Mouse (Mus musculus): ENCODE data around the gene Evc2.

The Evc2 gene

DNA sequence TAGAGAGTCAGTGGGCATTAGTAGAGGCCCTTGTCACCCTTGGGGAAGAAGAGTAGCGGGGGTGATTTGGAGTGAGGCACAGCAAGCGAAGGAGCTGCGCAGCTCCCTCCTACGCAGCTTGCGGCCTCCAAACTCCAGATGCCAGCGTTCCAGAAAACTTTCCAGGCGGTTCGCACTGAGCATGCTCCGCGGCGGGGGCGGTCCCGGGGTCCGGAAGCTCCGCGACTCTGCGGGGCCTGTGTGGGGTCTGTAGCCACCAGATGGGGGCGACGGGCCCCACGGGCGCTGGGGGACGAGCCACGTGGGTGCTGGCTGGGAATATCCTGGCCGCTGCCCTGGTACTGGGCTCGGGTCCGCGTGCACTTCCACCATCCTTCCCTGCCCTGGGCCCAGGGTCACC is at the start of gene Evc2:
Gene Evc2 (plus strand): TSS at position 212 of the 400 bp plus-strand sequence.
- peak; percentile 7 for DNase-seq (ENCODE audit: low spot score)

DNA sequence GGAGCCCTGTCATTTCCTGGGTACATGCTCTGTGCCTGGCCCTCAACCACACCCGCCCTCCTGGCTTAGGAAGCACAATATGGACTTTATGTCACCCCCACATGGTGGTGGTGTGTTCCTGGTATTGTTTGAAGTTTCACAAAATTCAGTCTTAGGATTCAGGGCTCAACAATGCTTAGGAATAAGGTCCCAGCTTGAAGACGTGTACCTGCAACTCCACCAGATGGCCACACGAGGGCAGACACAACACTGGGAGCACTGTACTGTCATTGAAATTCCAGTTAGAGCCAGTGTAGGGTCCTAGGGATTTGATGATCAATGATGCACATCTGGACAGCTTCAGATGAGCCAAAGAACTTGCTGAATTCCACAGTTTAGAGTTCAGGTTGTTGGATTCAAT is 49.1 kb upstream of the Evc2 start:
- peak; percentile 68 for DNase-seq (ENCODE audit: low spot score)

DNA sequence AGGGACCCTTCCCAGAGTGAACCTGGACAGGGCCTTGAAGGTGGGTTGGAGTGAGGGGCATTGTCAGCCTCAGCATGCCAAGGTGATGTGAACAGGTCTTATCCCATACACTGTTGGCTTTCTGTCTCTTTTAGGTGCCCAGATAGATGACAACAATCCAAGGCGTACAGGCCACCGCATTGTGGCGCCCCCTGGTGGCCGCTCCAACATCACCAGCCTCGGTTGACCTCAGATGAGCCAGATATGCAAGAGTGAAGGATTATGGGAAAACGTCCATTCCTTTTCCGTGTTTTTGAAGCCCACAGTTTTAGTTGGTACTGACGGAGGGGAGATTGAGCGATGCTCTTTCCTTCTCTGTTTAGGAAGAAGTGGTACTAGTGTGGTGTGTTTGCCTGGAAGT is 47.3 kb upstream of the Evc2 start:
- DNase-seq (ENCODE audit: low spot score), result no peak

DNA sequence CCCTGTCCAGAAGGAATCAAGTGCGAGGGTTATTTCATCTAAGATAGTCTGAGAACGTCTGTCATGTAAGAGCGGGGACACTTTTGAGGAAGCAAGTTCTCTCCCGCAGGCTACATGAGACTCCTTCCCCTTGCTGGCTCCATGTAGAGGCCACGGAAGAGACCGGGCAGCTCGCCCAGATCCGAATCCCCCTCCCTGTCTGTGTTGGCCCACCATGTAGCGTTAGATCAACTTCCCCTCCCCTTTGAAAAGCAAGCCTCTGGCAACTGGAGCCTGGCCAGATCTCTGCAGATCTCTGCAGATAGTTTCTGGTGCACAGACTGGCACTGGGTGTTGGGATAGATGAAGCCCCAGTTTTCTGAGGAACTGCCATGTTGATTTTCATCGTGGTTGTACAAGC is 41.6 kb upstream of the Evc2 start:
- peak; percentile 38 for DNase-seq (ENCODE audit: low spot score)

DNA sequence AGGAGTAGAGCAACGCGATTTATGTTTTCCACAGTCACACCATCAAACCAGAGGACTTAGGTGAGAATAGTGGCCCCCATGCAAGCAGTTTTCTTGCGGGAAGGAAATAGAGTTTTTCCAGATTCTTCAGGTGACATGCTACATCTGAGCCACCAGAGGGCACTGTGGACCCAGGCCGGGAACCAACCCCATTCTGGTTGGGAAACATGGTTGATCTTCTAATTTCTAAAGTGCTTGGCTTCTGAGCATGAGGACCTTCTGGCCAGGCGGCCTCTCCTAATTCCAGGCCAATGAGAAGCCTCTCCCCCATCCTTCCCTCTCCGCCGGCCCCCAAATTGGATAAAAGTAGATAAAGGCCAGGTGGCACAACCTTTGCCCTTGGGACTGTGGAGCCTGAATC is 39.9 kb upstream of the Evc2 start:
- DNase-seq (ENCODE audit: low spot score), result peak; percentile 48

DNA sequence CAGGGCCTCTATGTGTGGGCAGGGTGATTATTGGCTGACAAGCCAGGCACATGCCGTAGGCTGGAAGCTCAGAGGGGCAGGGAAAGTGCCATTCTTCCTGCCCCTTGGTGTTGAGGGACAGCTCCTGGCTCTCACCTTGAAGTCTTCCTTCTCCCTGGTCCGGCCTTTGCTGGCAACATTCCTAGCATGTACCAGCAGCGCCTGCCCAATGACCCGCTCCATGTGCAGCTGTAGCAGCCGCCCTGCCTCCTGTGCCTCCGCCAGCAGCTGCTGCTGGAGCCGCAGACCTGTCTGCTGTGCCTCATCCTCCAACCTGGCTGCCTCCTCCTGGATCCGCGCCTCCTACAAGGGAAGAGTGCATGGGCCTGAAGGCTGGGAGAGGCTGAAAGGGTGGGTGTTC is 28.3 kb upstream of the Evc2 start:
- peak; percentile 17 for DNase-seq (ENCODE audit: low spot score)

DNA sequence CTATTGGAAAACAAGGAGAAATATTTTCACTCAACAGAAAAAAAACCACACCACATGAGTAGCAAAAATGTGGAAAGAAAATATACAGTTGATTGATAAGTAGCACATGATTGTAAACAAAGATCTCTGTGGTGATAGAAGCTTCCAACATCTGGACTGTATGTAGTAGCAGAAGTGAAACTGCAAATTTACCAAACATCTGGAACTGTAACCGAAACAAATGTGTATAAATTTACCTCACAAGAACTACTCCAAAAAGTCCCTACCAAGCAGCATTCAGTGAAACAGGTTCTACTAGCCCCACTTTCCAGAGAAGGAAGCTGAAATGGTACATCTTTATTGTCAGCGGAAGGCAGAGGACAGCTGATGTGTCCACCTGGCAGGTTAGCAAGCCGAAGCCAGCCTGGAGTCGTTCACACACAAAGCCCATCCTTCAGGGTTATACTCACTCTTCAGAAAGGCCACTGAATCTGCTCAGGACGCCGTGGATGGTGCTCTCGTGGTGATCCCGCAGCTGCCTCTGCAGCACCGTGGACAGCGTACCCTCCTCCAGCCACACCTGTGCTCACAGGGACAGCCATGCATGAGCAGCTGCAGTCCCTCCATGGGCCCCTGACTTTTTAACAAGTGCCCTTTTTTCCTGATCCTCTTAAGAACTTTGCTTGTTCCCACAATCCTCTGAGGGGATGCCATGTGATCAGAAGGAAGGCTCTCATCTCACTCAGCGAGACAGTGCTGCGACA is 25.1 kb upstream of the Evc2 start:
- DNase-seq (ENCODE audit: low spot score), result no peak

DNA sequence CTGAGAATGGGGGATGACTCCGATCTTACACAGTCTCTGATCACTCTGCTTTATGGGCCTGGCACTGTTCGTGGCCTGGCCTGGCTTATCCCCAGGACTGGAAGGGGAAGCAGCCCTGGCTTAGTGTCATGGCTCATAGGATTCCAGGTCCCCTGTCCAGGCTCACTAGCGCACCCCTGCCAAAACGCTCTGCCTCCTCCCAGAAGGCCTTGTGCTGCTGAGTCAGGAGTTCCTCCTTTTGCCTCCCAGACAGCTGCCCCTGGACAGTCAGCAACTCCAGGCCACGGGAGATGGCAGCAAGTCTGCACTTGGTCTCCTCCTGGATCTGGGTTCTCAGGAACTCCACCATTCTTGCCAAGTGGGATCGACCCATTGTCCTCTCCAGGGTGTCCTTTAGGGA is 19.6 kb upstream of the Evc2 start:
- no peak for DNase-seq (ENCODE audit: low spot score)

DNA sequence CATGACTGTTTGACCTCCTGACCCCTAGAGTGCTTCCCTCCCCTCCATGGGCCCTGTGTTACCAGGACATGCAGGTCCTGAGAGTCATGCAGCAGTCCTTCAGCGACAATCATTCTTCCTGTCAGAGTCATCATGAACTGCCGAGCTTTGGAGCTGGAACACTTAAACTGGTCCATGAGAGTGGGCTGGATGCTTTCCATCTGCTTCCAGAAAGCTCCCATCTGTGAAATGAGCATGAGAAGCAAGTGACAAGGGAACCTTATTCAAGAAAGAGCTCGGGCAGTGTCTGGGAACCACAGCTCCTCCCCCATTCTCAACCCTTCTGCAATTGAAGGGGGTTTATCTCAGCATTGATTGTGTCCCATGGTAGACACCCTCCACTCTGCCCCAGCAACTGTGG is 18.1 kb upstream of the Evc2 start:
- no peak for DNase-seq (ENCODE audit: low spot score)

DNA sequence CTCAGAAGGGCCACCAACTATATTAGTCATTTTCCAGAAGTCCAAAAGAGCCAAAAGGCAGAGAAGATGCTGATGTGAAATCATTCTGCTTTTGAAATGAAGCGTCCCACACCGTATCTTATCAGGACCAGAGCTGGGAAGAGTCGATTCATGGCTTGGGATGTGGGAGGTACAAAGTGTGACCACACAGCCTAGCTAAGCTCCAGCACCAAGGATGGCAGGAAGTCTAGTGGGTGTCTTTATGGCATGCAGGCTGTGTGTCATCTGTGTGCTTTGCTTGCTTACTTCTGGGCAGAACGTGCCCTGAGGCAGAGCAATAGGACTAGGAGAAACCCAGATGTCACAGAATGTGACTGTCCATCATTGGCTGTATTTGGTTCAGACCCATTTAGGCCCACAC is 17.5 kb upstream of the Evc2 start:
- no peak for DNase-seq (ENCODE audit: low spot score)

DNA sequence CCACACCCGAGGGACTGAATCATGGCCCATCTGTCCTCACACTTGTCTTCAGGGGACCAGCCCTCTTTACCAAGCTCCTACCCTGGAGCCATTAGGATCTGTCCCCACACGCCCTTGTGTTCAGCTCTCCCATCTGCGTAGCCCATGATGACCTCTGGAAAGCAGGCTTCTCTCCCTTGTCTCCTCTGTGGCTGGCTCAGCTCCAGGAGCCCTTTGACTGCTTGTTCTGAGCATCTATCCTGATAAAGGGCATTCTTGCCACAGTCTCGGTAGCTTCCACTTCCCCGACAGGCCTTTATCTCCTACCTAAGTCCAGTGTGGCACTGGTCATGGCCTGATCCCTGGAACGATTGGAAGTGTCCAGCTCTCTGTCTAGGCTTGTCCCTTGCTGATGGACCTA is 11.6 kb upstream of the Evc2 start:
- no peak for DNase-seq (ENCODE audit: low spot score)

DNA sequence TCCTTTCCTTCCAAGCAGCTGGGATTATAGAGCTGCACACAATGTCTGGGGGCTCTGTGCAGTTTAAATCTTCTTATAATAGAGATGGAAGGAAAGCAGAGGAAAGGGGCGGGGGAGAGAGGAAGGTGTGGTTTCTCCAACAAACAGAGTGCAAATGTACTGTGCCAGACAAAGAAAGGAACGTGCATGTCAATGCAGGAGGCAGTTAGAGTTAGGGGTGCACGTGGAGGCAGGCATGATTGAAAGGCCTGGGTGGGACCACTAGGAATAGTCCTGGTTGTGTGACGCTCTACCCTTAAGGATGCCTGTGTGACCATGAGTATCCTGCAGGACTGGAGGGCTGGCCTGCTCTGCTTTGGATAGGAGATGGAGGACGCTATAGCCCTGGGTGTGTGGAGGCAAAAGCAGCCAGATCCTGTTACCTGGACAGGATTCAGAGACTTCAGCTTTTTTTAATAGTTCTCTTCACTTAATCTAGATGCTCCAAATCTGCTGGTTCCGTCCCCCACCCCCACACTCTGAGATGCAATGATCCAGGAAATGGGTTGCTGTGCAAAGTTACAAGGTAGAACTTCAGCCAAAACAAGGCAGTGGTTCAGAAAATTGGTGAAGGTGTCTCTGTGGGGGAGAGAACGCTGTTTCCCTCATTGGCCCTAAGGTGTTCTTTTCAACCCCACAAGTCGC is 7.7 kb upstream of the Evc2 start:
- no peak for DNase-seq (ENCODE audit: low spot score)

DNA sequence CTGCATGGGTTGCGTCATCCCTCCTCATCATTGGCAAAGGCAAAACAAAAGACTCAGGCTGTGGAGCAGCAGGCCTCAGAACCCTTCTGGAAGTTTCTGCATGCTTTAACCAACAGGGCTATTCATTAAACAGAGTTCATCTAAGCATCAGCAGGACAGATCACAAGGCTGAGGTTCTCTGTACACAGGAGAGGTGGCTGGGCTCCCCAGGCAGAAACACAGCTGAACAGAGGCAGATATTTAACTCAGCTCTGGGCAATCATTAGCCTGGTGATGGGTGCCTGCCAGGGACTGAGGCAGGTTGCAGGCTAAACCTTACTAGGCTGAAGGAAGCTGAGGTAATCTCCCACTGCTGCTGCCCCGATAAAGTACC is 7.2 kb upstream of the Evc2 start:
- DNase-seq (ENCODE audit: low spot score), result no peak

DNA sequence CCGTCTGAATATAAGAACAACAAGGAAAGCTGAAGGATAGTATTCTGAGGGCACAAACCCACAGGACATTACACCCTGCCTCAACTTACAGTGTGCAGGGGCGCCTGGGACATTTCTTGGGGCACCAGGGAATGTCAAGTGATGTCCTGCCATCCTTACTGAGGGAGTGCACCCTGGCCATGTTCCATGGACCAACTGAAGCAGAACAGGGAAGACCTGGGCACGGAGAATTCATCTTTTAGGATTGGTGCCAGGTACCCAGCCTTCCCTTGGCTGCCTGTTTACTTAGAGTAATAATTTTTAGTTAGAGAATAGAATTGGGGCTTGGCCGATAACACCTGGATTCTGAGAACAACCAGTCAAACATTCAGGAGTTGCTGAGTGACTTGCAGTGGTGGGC is 6.2 kb upstream of the Evc2 start:
- DNase-seq (ENCODE audit: low spot score), result no peak

DNA sequence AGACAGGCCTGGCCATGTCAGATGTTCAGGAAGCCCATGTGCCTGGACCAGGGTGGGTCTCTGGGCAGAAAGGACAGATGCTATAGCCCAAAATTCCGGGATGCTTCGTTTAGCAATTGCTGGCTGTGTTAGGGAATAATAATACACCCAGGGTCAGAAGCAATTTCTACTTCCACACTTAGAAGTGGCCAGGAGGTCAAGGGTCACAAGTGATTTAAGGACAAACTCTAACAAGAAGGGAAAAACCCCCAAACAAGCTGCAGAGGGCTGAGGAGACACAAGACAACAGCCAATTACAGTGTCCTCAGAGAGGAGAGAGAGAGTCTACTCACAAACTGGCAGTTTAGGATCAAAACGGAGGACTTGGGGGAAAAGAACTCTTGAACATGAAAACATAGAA is 3.2 kb upstream of the Evc2 start:
- DNase-seq (ENCODE audit: low spot score), result no peak

DNA sequence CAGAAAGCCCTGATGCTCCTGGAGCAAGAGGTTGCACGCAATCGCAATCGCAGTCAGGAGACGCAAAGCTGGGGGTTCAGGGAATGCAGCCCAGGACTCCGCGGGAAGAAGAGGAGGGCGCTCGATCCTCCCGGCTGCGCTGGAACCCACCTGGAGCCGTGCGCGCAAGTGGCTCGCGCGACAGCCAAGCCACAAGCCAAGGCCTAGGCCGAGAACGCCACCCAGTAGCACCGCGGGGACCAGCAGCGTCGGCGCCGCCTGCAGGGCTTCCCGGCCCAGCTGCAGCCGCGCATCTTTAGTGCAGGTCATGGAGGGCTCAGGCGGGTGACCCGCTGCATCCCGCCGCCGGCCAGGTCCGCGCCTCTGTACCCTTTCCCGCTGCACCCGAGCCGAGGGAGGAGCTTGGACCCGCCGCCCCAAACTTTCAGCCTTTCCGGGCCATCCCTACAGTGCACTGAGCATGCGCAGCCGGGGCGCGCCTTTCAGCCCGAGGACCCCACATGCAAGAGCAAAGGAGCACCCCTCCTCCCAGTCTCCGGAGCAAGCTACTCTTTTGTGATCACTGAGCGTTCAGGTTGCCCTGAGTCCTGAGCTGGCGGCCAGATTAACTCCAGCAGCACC is 1.7 kb upstream of the Evc2 start, which contains the start of gene Evc:
Gene Evc (minus strand): TSS at position 410 of the 621 bp plus-strand sequence.
- DNase-seq (ENCODE audit: low spot score), result no peak

DNA sequence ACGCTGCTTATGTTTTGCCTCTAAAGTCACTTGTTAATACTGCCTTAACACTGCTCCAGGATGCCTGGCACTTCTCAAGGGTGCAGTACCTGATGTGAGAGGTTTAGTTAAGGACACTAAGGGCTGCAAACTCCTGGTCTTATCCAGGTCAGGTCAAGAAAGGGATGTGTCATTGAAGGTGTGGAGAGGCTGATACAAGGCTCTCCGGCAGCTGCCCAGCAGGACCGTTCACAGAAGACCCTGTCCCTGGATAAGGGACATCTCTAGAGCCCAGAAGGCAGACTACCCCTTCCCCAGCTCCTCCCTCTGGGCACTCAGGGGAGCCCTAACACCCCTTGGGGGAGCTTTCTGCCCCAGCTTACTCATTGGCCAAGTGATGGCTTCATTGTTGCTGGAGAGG is 603 bp upstream of the Evc2 start:
- DNase-seq (ENCODE audit: low spot score), result no peak

DNA sequence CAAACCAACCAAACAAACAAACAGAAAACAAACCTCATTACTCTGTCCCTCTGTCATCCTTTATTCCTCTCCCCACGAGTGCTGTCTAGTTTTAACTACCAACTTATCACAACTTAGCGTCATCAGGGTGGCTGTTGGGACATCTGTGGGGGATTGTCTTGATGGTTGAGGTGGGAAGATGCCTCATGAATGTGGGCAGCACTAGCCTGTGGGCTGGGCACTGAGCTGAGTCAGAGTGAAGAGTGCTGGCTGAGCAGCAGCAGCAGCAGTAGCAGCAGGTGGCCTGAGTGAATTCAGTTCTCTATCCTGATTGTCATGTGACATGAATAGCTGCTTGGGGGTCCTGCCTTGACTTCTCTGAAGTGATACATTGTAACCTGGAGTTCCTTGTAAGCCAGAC is 5.7 kb downstream of the Evc2 start:
- DNase-seq (ENCODE audit: low spot score), result no peak

DNA sequence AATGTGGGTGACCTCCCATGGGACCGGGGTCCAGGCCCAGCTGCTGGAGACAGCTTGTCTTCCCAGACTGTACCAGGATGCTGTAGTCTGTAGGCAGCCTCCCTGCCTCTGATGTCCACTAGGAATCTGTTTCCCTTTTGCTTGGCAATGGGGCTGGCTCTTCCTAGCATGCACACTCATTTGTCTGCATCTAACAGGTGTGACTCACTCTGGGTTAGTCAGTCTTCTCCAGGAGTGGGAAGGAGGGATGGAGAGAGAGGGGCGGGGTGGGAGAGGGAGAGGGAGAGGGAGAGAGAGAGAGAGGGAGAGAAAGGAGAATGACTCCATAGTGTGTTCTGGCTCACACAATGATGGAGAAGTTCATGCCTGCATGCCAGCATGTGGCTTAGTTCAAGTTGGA is 13.5 kb downstream of the Evc2 start:
- no peak for DNase-seq (ENCODE audit: low spot score)

DNA sequence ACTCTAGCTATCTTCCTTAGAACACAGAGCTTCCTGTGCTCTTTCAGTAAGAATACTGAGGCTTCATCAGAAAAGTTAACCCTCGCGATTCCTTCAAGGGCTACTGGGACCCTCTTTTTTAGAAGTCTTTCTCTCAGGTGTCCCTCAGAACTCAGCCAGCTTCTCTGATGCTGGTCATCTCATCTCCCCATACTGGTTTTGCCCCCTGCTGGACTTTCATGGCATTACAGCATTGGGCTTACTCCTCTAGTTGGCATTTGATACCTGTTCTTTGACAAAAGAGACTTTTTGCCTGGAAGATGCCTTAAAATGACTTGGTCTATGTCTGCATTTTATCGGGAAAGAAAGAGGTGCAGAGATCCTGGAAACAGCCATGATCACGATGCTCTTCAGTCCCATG is 16.1 kb downstream of the Evc2 start:
- peak; percentile 22 for DNase-seq (ENCODE audit: low spot score)

DNA sequence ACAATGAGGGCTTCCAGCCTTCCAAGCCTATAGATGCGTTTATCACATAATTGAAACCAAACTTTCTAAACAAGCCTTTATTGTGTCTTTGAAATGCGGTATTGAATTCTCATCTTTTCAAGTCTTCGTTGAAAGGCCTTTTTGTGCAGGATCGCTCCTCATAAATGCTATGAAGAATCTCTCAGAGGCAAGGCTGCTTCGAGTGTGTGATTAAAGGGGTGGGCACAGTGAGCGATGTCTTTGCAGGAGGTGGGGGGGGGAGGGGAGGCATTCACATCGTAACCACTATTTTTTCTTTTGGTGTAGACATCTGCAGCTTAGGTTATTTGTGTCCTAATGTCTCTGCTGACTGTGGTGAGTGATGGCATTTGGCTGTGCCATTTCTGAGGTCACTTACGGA is 17.7 kb downstream of the Evc2 start:
- no peak for DNase-seq (ENCODE audit: low spot score)

DNA sequence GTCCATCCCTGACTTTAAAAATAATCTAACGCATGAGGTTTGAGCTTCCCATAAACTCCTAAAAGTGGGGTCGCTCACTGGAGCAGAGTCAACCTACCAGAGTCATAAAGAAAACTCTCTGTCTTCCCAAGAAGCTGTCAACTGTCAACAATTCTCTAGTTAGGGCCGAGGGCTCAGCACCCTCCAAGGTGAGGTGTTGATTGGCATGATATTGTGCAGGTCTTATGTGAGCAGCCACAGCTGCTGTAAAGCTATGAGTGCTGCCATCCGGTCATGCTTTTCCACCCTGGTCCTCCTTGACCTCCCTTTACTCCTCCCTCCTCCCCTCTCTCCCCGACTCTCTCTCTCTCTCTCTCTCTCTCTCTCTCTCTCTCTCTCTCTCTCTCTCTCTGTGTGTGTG is 24.3 kb downstream of the Evc2 start:
- no peak for DNase-seq (ENCODE audit: low spot score)

DNA sequence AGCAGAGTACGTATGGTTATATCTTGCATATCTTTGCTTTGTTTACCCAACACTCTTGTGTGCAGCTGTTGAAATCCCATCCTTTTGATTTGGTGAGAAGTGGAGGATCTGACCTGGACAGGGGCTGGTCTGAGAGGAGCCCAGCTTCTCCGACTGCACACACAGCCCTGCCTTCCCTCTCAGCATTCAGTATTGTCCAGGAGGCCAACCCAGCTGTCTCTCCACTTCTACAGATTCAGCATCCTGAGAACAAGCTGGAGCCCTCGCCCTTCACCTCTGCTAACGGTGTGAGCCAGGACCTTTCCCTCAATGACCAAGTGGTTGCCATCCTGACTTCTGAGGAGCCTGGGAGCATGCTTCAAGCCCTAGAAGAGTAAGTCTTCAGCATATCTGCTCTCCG is 25.0 kb downstream of the Evc2 start:
- DNase-seq (ENCODE audit: low spot score), result no peak

DNA sequence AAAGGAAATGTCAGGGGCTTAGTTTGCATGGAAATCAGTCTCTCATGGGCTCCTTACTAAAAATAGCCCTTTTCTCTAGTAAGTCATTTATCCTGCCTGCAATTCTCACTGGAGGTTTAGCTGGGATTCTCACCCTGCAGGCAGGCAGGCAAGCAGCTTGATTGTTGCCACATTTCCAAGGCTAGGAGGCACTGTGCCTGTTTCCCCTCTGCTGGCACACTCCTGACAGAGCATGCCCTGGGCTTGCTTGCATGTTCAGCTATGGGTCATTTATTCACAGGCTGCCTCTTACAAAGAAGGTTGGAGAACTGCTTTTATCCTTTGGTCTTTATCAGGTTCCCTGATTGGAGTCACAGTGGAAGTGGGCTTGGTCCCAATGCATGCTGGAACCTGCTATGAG is 27.5 kb downstream of the Evc2 start:
- no peak for DNase-seq (ENCODE audit: low spot score)
